Mouse (Mus musculus) CH12.LX (cell line): ENCODE measurements around the gene Gtpbp2.

Experiments used
- CTCF ChIP-seq, 2 experiments: IDR thresholded peaks in 1 of 2; conservative IDR thresholded peaks in 1 of 2; 2 replicates each; pipeline ENCODE4 v1.5.1; 2011 to 2012; ENCODE audit warnings: low read depth in 2 of 2, low read length in 2 of 2, improper control_type of control experiment in 1 of 2, inconsistent platforms in 1 of 2, mild to moderate bottlenecking in 1 of 2, moderate library complexity in 1 of 2
- EP300 ChIP-seq: IDR thresholded peaks from 2 replicates; pipeline ENCODE4 v1.6.1; 2011; ENCODE audit warnings: low read length, improper control_type of control experiment
- ETS1 ChIP-seq: conservative IDR thresholded peaks from 2 replicates; pipeline ENCODE4 v1.6.1; 2012; ENCODE audit warnings: low read depth, mild to moderate bottlenecking, inconsistent platforms, low read length, improper control_type of control experiment, moderate library complexity
- GABPA ChIP-seq: IDR thresholded peaks from 2 replicates; pipeline ENCODE4 v1.6.1; 2012; ENCODE audit warnings: low read depth, low read length, improper control_type of control experiment, inconsistent platforms; ENCODE audit not compliant: insufficient replicate concordance
- HCFC1 ChIP-seq: IDR thresholded peaks from 2 replicates; pipeline ENCODE4 v1.6.1; 2012; ENCODE audit warnings: low read depth, mild to moderate bottlenecking, inconsistent platforms, low read length, improper control_type of control experiment
- JUND ChIP-seq: conservative IDR thresholded peaks from 2 replicates; pipeline ENCODE4 v1.6.1; 2011; ENCODE audit warnings: low read depth, low read length, improper control_type of control experiment
- MAFK ChIP-seq: IDR thresholded peaks from 2 replicates; pipeline ENCODE4 v1.6.1; 2011; ENCODE audit warnings: low read length, improper control_type of control experiment; ENCODE audit not compliant: insufficient replicate concordance
- POLR2A ChIP-seq: IDR thresholded peaks from 2 replicates; pipeline ENCODE4 v1.6.1; 2011; ENCODE audit warnings: low read depth, mild to moderate bottlenecking, improper control_type of control experiment, low read length
- SMC3 ChIP-seq: IDR thresholded peaks from 2 replicates; pipeline ENCODE4 v1.6.1; 2011; ENCODE audit warnings: low read depth, low read length, improper control_type of control experiment
- UBTF ChIP-seq: IDR thresholded peaks from 2 replicates; pipeline ENCODE4 v1.6.1; 2012; ENCODE audit warnings: low read depth, mild to moderate bottlenecking, inconsistent platforms, low read length, improper control_type of control experiment, moderate library complexity
- USF2 ChIP-seq: conservative IDR thresholded peaks from 2 replicates; pipeline ENCODE4 v1.6.1; 2011; ENCODE audit warnings: low read depth, low read length, improper control_type of control experiment
- ZKSCAN1 ChIP-seq: IDR thresholded peaks from 2 replicates; pipeline ENCODE4 v1.6.1; 2012; ENCODE audit warnings: low read depth, inconsistent platforms, low read length, improper control_type of control experiment, borderline replicate concordance
- ZNF384 ChIP-seq: IDR thresholded peaks from 2 replicates; pipeline ENCODE4 v1.6.1; 2012; ENCODE audit warnings: low read depth, low read length, improper control_type of control experiment, inconsistent platforms

- TF ChIP-seq CTCF (conservative IDR thresholded peaks at IDR 0.05 in 1 of 2, IDR thresholded peaks at IDR 0.05 in 1 of 2; ENCODE audit: low read depth in 2 of 2, low read length in 2 of 2), result no peak
- TF ChIP-seq POLR2A, result peak; percentile 65
- TF ChIP-seq GABPA, result no peak
- TF ChIP-seq EP300, result no peak
- no peak for TF ChIP-seq UBTF
- TF ChIP-seq ETS1, result no peak
- TF ChIP-seq ZKSCAN1, result no peak
- TF ChIP-seq MAFK, result no peak
- TF ChIP-seq ZNF384, result no peak
- no peak for TF ChIP-seq SMC3
- peak; percentile 25; the same call in 1 of the 2 replicates for TF ChIP-seq HCFC1
- TF ChIP-seq JUND, result no peak
- TF ChIP-seq USF2, result no peak
Measured at GRCm38 (mm10) chr17:46143578-46144423, 17.0 kb upstream of the Gtpbp2 start, which contains the start of gene Rsph9.
